Mouse (Mus musculus): ENCODE data around the gene Rtn4r. TPM values are rescaled to one million over a fixed set of nuclear protein-coding genes. Genes with fewer than 3 reads are reported as not detected.

The Rtn4r gene
- polyA plus RNA-seq, 1 experiment from 2014 or later: 7.8 TPM

- Histone ChIP-seq H3K9me3 (replicated peaks) (no peaks in the 10 kb centered on the region), H3K4me2 (replicated peaks) (peak overlapping the region; percentile 96), H3K27me3 (peaks cover 60% of the 10 kb centered on the region), H3K27ac (peak overlapping the region; percentile 82), H3K4me1 (peaks cover 27% of the 10 kb centered on the region), H3K9ac (peak overlapping the region; percentile 84), H3K36me3 (no peaks in the 10 kb centered on the region), H3K4me3 (peak overlapping the region; percentile 80)
- 2% methylated on average over 46 of the region's 52 CpGs for WGBS
- ATAC-seq (ENCODE audit: low FRiP score): peak; percentile 38
Measured at GRCm38 (mm10) chr16:18127871-18128563, 575 bp downstream of the Rtn4r start.

- no peak for ATAC-seq (ENCODE audit: low FRiP score)
- H3K27me3 ChIP-seq: peaks cover 54% of the 10 kb centered on the region
- no peak overlapping the region for H3K27ac ChIP-seq
- peak overlapping the region; percentile 84 for H3K9ac ChIP-seq
- WGBS: 51% methylated on average over 6 of the region's 6 CpGs
- peak overlapping the region; percentile 96 for H3K4me2 ChIP-seq (replicated peaks)
- H3K9me3 ChIP-seq (replicated peaks): no peaks in the 10 kb centered on the region
- H3K4me1 ChIP-seq: peaks cover 27% of the 10 kb centered on the region
- no peaks in the 10 kb centered on the region for H3K36me3 ChIP-seq
- peak overlapping the region; percentile 80 for H3K4me3 ChIP-seq
Measured at GRCm38 (mm10) chr16:18128564-18128935, 1.1 kb downstream of the Rtn4r start.

GRCm38 (mm10) chr16:18129413-18129812, 2.0 kb downstream of the Rtn4r start:
- no peak overlapping the region; the same call in 1 of the 2 replicates for H3K9ac ChIP-seq
- no peak for ATAC-seq (ENCODE audit: low FRiP score)
- WGBS: 61% methylated on average over 5 of the region's 5 CpGs
- H3K27me3 ChIP-seq: peaks cover 46% of the 10 kb centered on the region
- H3K4me1 ChIP-seq: peaks cover 27% of the 10 kb centered on the region
- no peak overlapping the region for H3K27ac ChIP-seq
- peak overlapping the region; percentile 96 for H3K4me2 ChIP-seq (replicated peaks)
- H3K4me3 ChIP-seq: peak overlapping the region; percentile 80
- H3K36me3 ChIP-seq: no peaks in the 10 kb centered on the region
- no peaks in the 10 kb centered on the region for H3K9me3 ChIP-seq (replicated peaks)

GRCm38 (mm10) chr16:18130288-18130687, 2.8 kb downstream of the Rtn4r start:
- no peak overlapping the region for H3K27ac ChIP-seq

GRCm38 (mm10) chr16:18130705-18131104, 3.3 kb downstream of the Rtn4r start:
- no peaks in the 10 kb centered on the region for H3K36me3 ChIP-seq
- H3K27ac ChIP-seq: no peak overlapping the region
- H3K27me3 ChIP-seq: peaks cover 42% of the 10 kb centered on the region
- no peak overlapping the region for H3K4me2 ChIP-seq (replicated peaks)
- no peaks in the 10 kb centered on the region for H3K9me3 ChIP-seq (replicated peaks)
- peaks cover 27% of the 10 kb centered on the region for H3K4me1 ChIP-seq
- no peak overlapping the region for H3K4me3 ChIP-seq
- no peak for ATAC-seq (ENCODE audit: low FRiP score)
- 0 out of 2 replicates have a peak overlapping the region, but pooled peaks have one; percentile 10 for H3K9ac ChIP-seq

More at GRCm38 (mm10) chr16:18130288-18130687, 2.8 kb downstream of the Rtn4r start:
- H3K4me1 ChIP-seq: peaks cover 27% of the 10 kb centered on the region
- H3K4me3 ChIP-seq: no peak overlapping the region
- no peak overlapping the region for H3K4me2 ChIP-seq (replicated peaks)
- 0 out of 2 replicates have a peak overlapping the region, but pooled peaks have one; percentile 10 for H3K9ac ChIP-seq
- no peaks in the 10 kb centered on the region for H3K9me3 ChIP-seq (replicated peaks)
- WGBS: 78% methylated on average over 4 of the region's 4 CpGs
- H3K27me3 ChIP-seq: peaks cover 44% of the 10 kb centered on the region
- H3K36me3 ChIP-seq: no peaks in the 10 kb centered on the region
- ATAC-seq (ENCODE audit: low FRiP score): no peak

GRCm38 (mm10) chr16:18131245-18131939, 4.0 kb downstream of the Rtn4r start:
- no peak overlapping the region for H3K9ac ChIP-seq
- H3K27me3 ChIP-seq: peaks cover 36% of the 10 kb centered on the region

GRCm38 (mm10) chr16:18132026-18132425, 4.6 kb downstream of the Rtn4r start:
- Histone ChIP-seq H3K4me2 (replicated peaks) (no peak overlapping the region), H3K36me3 (no peaks in the 10 kb centered on the region), H3K9ac (no peak overlapping the region), H3K4me3 (no peak overlapping the region), H3K27ac (no peak overlapping the region), H3K9me3 (replicated peaks) (no peaks in the 10 kb centered on the region), H3K4me1 (peaks cover 28% of the 10 kb centered on the region), H3K27me3 (peaks cover 30% of the 10 kb centered on the region)
- no peak for ATAC-seq (ENCODE audit: low FRiP score)
- 63% methylated on average over 1 of the region's 1 CpGs for WGBS

More at GRCm38 (mm10) chr16:18131245-18131939, 4.0 kb downstream of the Rtn4r start:
- Histone ChIP-seq H3K4me2 (replicated peaks) (no peak overlapping the region), H3K4me3 (no peak overlapping the region), H3K9me3 (replicated peaks) (no peaks in the 10 kb centered on the region), H3K27ac (no peak overlapping the region), H3K36me3 (no peaks in the 10 kb centered on the region), H3K4me1 (peaks cover 30% of the 10 kb centered on the region)
- ATAC-seq (ENCODE audit: low FRiP score): no peak
- 87% methylated on average over 11 of the region's 11 CpGs for WGBS

- ATAC-seq (ENCODE audit: low FRiP score): no peak
- Histone ChIP-seq H3K4me1 (peaks cover 26% of the 10 kb centered on the region), H3K9ac (no peak overlapping the region), H3K4me2 (replicated peaks) (no peak overlapping the region), H3K27ac (no peak overlapping the region), H3K36me3 (no peaks in the 10 kb centered on the region), H3K27me3 (peaks cover 28% of the 10 kb centered on the region), H3K4me3 (no peak overlapping the region), H3K9me3 (replicated peaks) (no peaks in the 10 kb centered on the region)
- 89% methylated on average over 3 of the region's 3 CpGs for WGBS
Measured at GRCm38 (mm10) chr16:18132575-18132974, 5.1 kb downstream of the Rtn4r start.

GRCm38 (mm10) chr16:18133133-18133920, 5.9 kb downstream of the Rtn4r start:
- WGBS: 88% methylated on average over 5 of the region's 5 CpGs
- H3K4me1 ChIP-seq: peaks cover 20% of the 10 kb centered on the region
- no peaks in the 10 kb centered on the region for H3K36me3 ChIP-seq
- H3K27me3 ChIP-seq: peaks cover 21% of the 10 kb centered on the region
- no peak overlapping the region for H3K9ac ChIP-seq
- no peak for ATAC-seq (ENCODE audit: low FRiP score)
- H3K4me2 ChIP-seq (replicated peaks): no peak overlapping the region
- H3K4me3 ChIP-seq: no peak overlapping the region
- no peak overlapping the region for H3K27ac ChIP-seq
- H3K9me3 ChIP-seq (replicated peaks): no peaks in the 10 kb centered on the region

GRCm38 (mm10) chr16:18135196-18135595, 7.8 kb downstream of the Rtn4r start:
- H3K4me3 ChIP-seq: no peak overlapping the region
- H3K9ac ChIP-seq: no peak overlapping the region
- WGBS: 90% methylated on average over 5 of the region's 5 CpGs
- H3K4me1 ChIP-seq: peaks cover 8% of the 10 kb centered on the region; the same call in 1 of the 2 replicates
- no peaks in the 10 kb centered on the region for H3K36me3 ChIP-seq
- H3K27ac ChIP-seq: no peak overlapping the region
- ATAC-seq (ENCODE audit: low FRiP score): no peak
- no peak overlapping the region for H3K4me2 ChIP-seq (replicated peaks)
- H3K27me3 ChIP-seq: peaks cover 7% of the 10 kb centered on the region
- H3K9me3 ChIP-seq (replicated peaks): no peaks in the 10 kb centered on the region

GRCm38 (mm10) chr16:18136015-18136414, 8.6 kb downstream of the Rtn4r start:
- no peaks in the 10 kb centered on the region for H3K36me3 ChIP-seq
- no peak overlapping the region for H3K27ac ChIP-seq
- H3K9me3 ChIP-seq (replicated peaks): no peaks in the 10 kb centered on the region
- H3K4me1 ChIP-seq: 0 out of 2 replicates have a peak, but pooled peaks cover 3% of the 10 kb centered on the region
- H3K4me3 ChIP-seq: no peak overlapping the region
- 51% methylated on average over 6 of the region's 7 CpGs for WGBS
- H3K4me2 ChIP-seq (replicated peaks): no peak overlapping the region
- peaks cover 4% of the 10 kb centered on the region for H3K27me3 ChIP-seq
- ATAC-seq (ENCODE audit: low FRiP score): peak; percentile 46; the same call in 1 of the 2 replicates
- no peak overlapping the region for H3K9ac ChIP-seq

- Histone ChIP-seq H3K4me2 (replicated peaks) (no peak overlapping the region), H3K9ac (no peak overlapping the region; the same call in 1 of the 2 replicates), H3K4me1 (peaks cover 49% of the 10 kb centered on the region), H3K9me3 (replicated peaks) (no peaks in the 10 kb centered on the region), H3K4me3 (no peak overlapping the region), H3K36me3 (no peaks in the 10 kb centered on the region), H3K27me3 (no peaks in the 10 kb centered on the region; the same call in 1 of the 2 replicates), H3K27ac (no peak overlapping the region)
- ATAC-seq (ENCODE audit: low FRiP score): no peak
- 68% methylated on average over 8 of the region's 8 CpGs for WGBS
Measured at GRCm38 (mm10) chr16:18144201-18144600, 16.8 kb downstream of the Rtn4r start.

Data from hindbrain, embryonic 12.5 days (tissue).